Mouse (Mus musculus): ENCODE data around the gene Cntnap2.

DNA sequence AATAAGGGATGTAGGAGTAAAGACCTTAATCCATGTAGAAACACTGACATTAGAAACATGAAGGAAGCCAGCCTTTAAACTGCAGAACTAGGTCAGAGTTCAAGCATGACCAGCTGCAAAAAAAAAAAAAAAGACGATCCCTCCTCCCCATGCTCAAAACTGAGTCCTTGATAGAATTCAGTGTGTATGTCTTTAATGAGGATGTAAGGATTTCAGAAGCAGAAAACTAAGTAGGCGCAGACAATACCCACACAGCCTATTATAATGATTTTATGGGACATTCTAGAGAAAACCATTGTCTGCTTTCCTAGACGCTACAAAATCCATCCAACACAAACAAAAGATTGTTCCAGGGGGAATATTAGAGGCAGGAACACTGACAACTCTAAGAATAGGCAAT lies 2168.4 kb downstream of the Cntnap2 start:
- TF ChIP-seq CTCF (IDR thresholded peaks at IDR 0.05; ENCODE audit: low read depth) = no peak
- no peak for TF ChIP-seq EP300 (IDR thresholded peaks at IDR 0.05; ENCODE audit: low read depth)
